Mouse (Mus musculus) lung, adult 2 months (tissue): ENCODE measurements at regions not wholly inside any gene's neighbourhood (a gene's known extent, or its start where the extent isn't known, plus 50 kb on each side); places are given as distances from the start of the nearest gene placed in this dataset.

Experiments used
- DNase-seq: peaks from one replicate; pipeline ENCODE4 v3.0.0; 2022
- H3K4me1 ChIP-seq: fragments of 200-500 bp; 2 replicates; pipeline ENCODE4 v1.6.1; 2011; ENCODE audit warnings: low read length; ENCODE audit not compliant: control insufficient read depth, insufficient read depth
- H3K4me3 ChIP-seq: fragments of 200-500 bp; replicated peaks from 2 replicates; pipeline ENCODE3; 2011; ENCODE audit warnings: low read depth, mild to moderate bottlenecking, control low read depth, low read length; ENCODE audit errors: extremely low read depth
- CTCF ChIP-seq: fragments of 200-500 bp; IDR thresholded peaks from 2 replicates; pipeline ENCODE4 v1.5.1; 2011; ENCODE audit warnings: mild to moderate bottlenecking, low read length, control low read depth; ENCODE audit not compliant: insufficient read depth
- POLR2A ChIP-seq: fragments of 200-500 bp; IDR thresholded peaks from 2 replicates; pipeline ENCODE4 v1.6.1; 2011; ENCODE audit warnings: low read depth, mild to moderate bottlenecking, control low read depth, low read length, borderline replicate concordance; ENCODE audit errors: extremely low read depth
- WGBS: fragments of 180-500 bp; shearing (Covaris S2); methylation state at CpG from one replicate; pipeline ENCODE4 v1.1.7; 2018; 5-methylcytosine and 5-hydroxymethylcytosine counted together

GRCm38 (mm10) chrX:11560550-11561276 is 233.1 kb downstream of the H2al1j start:
- DNase-seq, result no peak
- WGBS, result 54% methylated on average over 17 of the region's 17 CpGs
- Histone ChIP-seq H3K4me3 (no peak overlapping the region), H3K4me1 (peaks cover 4% of the 10 kb centered on the region; the same call in 1 of the 2 replicates)
- TF ChIP-seq CTCF (no peak), POLR2A (no peak)

- TF ChIP-seq POLR2A (no peak), CTCF (no peak)
- 44% methylated on average over 2 of the region's 2 CpGs for WGBS
- no peak for DNase-seq
- Histone ChIP-seq H3K4me3 (no peak overlapping the region), H3K4me1 (peaks cover under 1% of the 10 kb centered on the region; the same call in 1 of the 2 replicates)
These were observed 238.3 kb downstream of the H2al1j start for GRCm38 (mm10) chrX:11565888-11566287.

GRCm38 (mm10) chrX:11567827-11568226 is 240.2 kb downstream of the H2al1j start:
- 76% methylated on average over 6 of the region's 6 CpGs for WGBS
- TF ChIP-seq POLR2A (no peak), CTCF (no peak)
- DNase-seq, result no peak
- no peak overlapping the region for H3K4me3 ChIP-seq
- H3K4me1 ChIP-seq, result no peaks in the 10 kb centered on the region

- 81% methylated on average over 5 of the region's 5 CpGs for WGBS
- no peak overlapping the region for H3K4me3 ChIP-seq
- DNase-seq, result no peak
- H3K4me1 ChIP-seq, result no peaks in the 10 kb centered on the region
- TF ChIP-seq POLR2A (no peak), CTCF (no peak)
These were observed 240.6 kb downstream of the H2al1j start for GRCm38 (mm10) chrX:11568262-11568661.

GRCm38 (mm10) chrX:11574354-11574753 is 246.7 kb downstream of the H2al1j start:
- H3K4me3 ChIP-seq, result no peak overlapping the region
- H3K4me1 ChIP-seq, result no peaks in the 10 kb centered on the region
- DNase-seq, result no peak
- no peak for TF ChIP-seq POLR2A
- no peak for TF ChIP-seq CTCF
- WGBS, result 52% methylated on average over 3 of the region's 3 CpGs

- no peak for DNase-seq
- WGBS, result 81% methylated on average over 6 of the region's 6 CpGs
- Histone ChIP-seq H3K4me3 (no peak overlapping the region), H3K4me1 (no peaks in the 10 kb centered on the region)
- TF ChIP-seq CTCF, result no peak
- no peak for TF ChIP-seq POLR2A
These were observed 247.9 kb downstream of the H2al1j start for GRCm38 (mm10) chrX:11575571-11575970.

GRCm38 (mm10) chrX:11576287-11576686 is 248.7 kb downstream of the H2al1j start:
- TF ChIP-seq POLR2A (no peak), CTCF (no peak)
- 55% methylated on average over 8 of the region's 8 CpGs for WGBS
- Histone ChIP-seq H3K4me1 (no peaks in the 10 kb centered on the region), H3K4me3 (no peak overlapping the region)
- no peak for DNase-seq

- DNase-seq, result no peak
- TF ChIP-seq POLR2A (no peak), CTCF (no peak)
- Histone ChIP-seq H3K4me3 (no peak overlapping the region), H3K4me1 (no peaks in the 10 kb centered on the region)
- WGBS, result 72% methylated on average over 3 of the region's 3 CpGs
These were observed 249.7 kb downstream of the H2al1j start for GRCm38 (mm10) chrX:11577294-11577693.

GRCm38 (mm10) chrX:11585353-11585752 is 257.7 kb downstream of the H2al1j start:
- Histone ChIP-seq H3K4me1 (no peaks in the 10 kb centered on the region), H3K4me3 (no peak overlapping the region)
- no peak for TF ChIP-seq POLR2A
- 79% methylated on average over 5 of the region's 5 CpGs for WGBS
- DNase-seq, result no peak
